Mouse (Mus musculus): Measurements from ENCODE around the gene Myl9. TPM values are rescaled to one million over a fixed set of nuclear protein-coding genes. Genes with fewer than 3 reads are reported as not detected.

The Myl9 gene
- polyA plus RNA-seq, 1 experiment, result 9.4 TPM

DNA sequence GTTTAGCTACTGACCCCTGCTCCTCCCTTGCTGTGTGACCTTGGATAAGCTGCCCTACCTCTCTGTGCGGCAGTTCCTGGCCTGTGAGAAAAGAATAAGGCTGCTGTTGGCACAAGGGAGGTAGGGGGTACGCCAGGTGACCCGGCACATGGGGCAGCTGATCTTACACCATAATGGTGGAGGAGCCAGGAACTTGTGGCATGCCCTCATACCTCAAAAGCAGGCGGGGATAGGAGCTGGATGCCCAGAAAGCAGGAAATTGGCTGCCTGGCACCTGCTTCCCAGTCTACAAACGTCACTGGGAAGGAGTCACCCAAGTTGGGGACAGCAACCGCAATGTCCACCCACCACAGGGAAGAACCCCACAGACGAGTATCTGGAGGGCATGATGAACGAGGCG is 4.9 kb downstream of the Myl9 start:
- Histone ChIP-seq H3K9ac (ENCODE audit: low read depth, poor library complexity, severe bottlenecking) (no peak overlapping the region), H3K27ac (ENCODE audit: insufficient read depth, low read length) (no peak overlapping the region), H3K4me3 (ENCODE audit: low read depth, low read length) (no peak overlapping the region), H3K36me3 (ENCODE audit: control insufficient read depth, insufficient read depth, low read length, poor library complexity, severe bottlenecking) (no peaks in the 10 kb centered on the region), H3K4me1 (ENCODE audit: control insufficient read depth, insufficient read depth, low read length) (peaks cover 3% of the 10 kb centered on the region), H3K27me3 (ENCODE audit: control insufficient read depth, insufficient read depth, low read length, poor library complexity, severe bottlenecking) (no peaks in the 10 kb centered on the region), H3K9me3 (replicated peaks; ENCODE audit: control insufficient read depth, insufficient read depth, low read length, poor library complexity, severe bottlenecking) (0 out of 2 replicates have a peak, but pooled peaks cover under 1% of the 10 kb centered on the region)
- TF ChIP-seq POLR2A (IDR thresholded peaks at IDR 0.05; ENCODE audit: insufficient read depth, low read length) (no peak), CTCF (IDR thresholded peaks at IDR 0.05; ENCODE audit: low read depth, low read length) (no peak), EP300 (IDR thresholded peaks at IDR 0.05; ENCODE audit: insufficient read depth, low read depth, low read length) (no peak)

DNA sequence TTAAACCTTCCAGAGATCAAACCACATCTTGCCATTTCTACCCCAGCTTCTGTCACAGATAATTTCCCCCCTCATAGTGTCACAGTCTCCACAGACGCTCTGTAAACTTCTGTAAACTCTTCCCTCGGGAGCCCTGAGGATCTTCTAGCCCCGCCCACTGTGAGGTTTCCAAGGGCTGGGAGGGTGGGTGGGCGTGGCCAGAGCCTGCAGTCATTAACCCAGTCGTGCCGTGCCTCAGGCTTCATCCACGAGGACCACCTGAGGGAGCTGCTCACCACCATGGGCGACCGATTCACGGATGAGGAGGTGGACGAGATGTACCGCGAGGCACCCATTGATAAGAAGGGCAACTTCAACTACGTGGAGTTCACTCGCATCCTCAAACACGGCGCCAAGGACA is 5.5 kb downstream of the Myl9 start:
- TF ChIP-seq EP300 (IDR thresholded peaks at IDR 0.05; ENCODE audit: insufficient read depth, low read depth, low read length) (no peak), POLR2A (IDR thresholded peaks at IDR 0.05; ENCODE audit: insufficient read depth, low read length) (no peak), CTCF (IDR thresholded peaks at IDR 0.05; ENCODE audit: low read depth, low read length) (no peak)
- no peak overlapping the region for H3K27ac ChIP-seq (ENCODE audit: insufficient read depth, low read length)
- peak overlapping the region; percentile 51 for H3K4me3 ChIP-seq (ENCODE audit: low read depth, low read length)
- no peaks in the 10 kb centered on the region for H3K36me3 ChIP-seq (ENCODE audit: control insufficient read depth, insufficient read depth, low read length, poor library complexity, severe bottlenecking)
- H3K9ac ChIP-seq (ENCODE audit: low read depth, poor library complexity, severe bottlenecking), result no peak overlapping the region
- H3K27me3 ChIP-seq (ENCODE audit: control insufficient read depth, insufficient read depth, low read length, poor library complexity, severe bottlenecking), result no peaks in the 10 kb centered on the region
- peaks cover 3% of the 10 kb centered on the region for H3K4me1 ChIP-seq (ENCODE audit: control insufficient read depth, insufficient read depth, low read length)
- peaks cover 5% of the 10 kb centered on the region for H3K9me3 ChIP-seq (replicated peaks; ENCODE audit: control insufficient read depth, insufficient read depth, low read length, poor library complexity, severe bottlenecking)

DNA sequence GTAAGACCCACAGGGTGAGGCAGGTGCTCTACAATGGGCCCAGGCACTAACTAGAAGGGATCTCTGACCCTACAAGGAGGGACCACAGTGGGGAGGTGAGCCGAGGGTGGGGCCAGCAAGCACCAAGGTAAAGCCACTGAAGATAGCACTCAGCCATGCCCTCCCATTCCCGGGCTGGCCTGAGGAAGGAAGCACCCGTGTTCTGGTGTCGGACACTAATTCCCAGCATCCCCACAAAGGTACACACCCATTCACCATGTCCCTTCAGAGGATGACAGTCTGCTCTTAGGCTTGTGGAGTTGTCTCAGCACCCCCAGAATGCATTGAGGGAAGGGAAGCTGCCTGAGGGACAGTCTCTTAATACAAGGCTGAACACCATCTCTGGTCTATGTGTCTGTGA is 6.1 kb downstream of the Myl9 start:
- H3K27ac ChIP-seq (ENCODE audit: insufficient read depth, low read length), result no peak overlapping the region
- TF ChIP-seq POLR2A (IDR thresholded peaks at IDR 0.05; ENCODE audit: insufficient read depth, low read length) (no peak), EP300 (IDR thresholded peaks at IDR 0.05; ENCODE audit: insufficient read depth, low read depth, low read length) (no peak), CTCF (IDR thresholded peaks at IDR 0.05; ENCODE audit: low read depth, low read length) (no peak)
- H3K9ac ChIP-seq (ENCODE audit: low read depth, poor library complexity, severe bottlenecking), result no peak overlapping the region
- no peaks in the 10 kb centered on the region for H3K36me3 ChIP-seq (ENCODE audit: control insufficient read depth, insufficient read depth, low read length, poor library complexity, severe bottlenecking)
- peaks cover 9% of the 10 kb centered on the region for H3K9me3 ChIP-seq (replicated peaks; ENCODE audit: control insufficient read depth, insufficient read depth, low read length, poor library complexity, severe bottlenecking)
- H3K4me1 ChIP-seq (ENCODE audit: control insufficient read depth, insufficient read depth, low read length), result peaks cover 3% of the 10 kb centered on the region
- H3K27me3 ChIP-seq (ENCODE audit: control insufficient read depth, insufficient read depth, low read length, poor library complexity, severe bottlenecking), result no peaks in the 10 kb centered on the region
- no peak overlapping the region; the same call in 1 of the 2 replicates for H3K4me3 ChIP-seq (ENCODE audit: low read depth, low read length)

DNA sequence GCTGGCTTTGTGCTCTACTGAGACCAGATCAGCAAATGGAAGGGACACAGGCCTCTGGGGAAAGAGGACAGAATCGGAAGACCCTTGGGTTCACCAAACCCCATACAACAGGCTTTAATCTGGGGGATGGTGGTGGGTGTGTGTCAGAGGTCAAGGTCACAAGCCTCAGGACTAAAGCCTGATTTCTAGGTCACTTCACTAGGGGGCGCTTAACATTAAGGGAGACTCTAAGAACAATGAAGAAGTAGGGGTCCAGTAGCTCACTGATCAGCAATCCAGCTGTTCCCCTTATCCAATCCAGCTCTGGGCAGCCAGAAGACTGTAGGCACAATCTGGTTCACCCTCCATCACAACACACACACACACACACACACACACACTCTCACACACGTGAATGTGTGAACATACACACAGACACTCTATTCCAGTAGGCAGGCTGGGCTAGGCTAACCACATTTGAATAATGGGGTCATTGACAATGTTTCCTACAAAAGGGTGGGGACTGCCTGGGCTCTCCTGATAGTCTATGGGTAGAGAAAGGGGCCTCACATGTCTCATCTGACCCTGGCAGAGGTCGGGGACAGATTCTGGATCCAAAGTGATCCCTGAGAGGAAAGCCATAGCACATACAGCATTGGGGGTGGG is 6.7 kb downstream of the Myl9 start:
- Histone ChIP-seq H3K27ac (ENCODE audit: insufficient read depth, low read length) (no peak overlapping the region), H3K9ac (ENCODE audit: low read depth, poor library complexity, severe bottlenecking) (no peak overlapping the region), H3K9me3 (replicated peaks; ENCODE audit: control insufficient read depth, insufficient read depth, low read length, poor library complexity, severe bottlenecking) (peaks cover 12% of the 10 kb centered on the region), H3K4me1 (ENCODE audit: control insufficient read depth, insufficient read depth, low read length) (peaks cover 3% of the 10 kb centered on the region), H3K4me3 (ENCODE audit: low read depth, low read length) (no peak overlapping the region), H3K36me3 (ENCODE audit: control insufficient read depth, insufficient read depth, low read length, poor library complexity, severe bottlenecking) (no peaks in the 10 kb centered on the region), H3K27me3 (ENCODE audit: control insufficient read depth, insufficient read depth, low read length, poor library complexity, severe bottlenecking) (no peaks in the 10 kb centered on the region)
- TF ChIP-seq EP300 (IDR thresholded peaks at IDR 0.05; ENCODE audit: insufficient read depth, low read depth, low read length) (no peak), CTCF (IDR thresholded peaks at IDR 0.05; ENCODE audit: low read depth, low read length) (no peak), POLR2A (IDR thresholded peaks at IDR 0.05; ENCODE audit: insufficient read depth, low read length) (no peak)

DNA sequence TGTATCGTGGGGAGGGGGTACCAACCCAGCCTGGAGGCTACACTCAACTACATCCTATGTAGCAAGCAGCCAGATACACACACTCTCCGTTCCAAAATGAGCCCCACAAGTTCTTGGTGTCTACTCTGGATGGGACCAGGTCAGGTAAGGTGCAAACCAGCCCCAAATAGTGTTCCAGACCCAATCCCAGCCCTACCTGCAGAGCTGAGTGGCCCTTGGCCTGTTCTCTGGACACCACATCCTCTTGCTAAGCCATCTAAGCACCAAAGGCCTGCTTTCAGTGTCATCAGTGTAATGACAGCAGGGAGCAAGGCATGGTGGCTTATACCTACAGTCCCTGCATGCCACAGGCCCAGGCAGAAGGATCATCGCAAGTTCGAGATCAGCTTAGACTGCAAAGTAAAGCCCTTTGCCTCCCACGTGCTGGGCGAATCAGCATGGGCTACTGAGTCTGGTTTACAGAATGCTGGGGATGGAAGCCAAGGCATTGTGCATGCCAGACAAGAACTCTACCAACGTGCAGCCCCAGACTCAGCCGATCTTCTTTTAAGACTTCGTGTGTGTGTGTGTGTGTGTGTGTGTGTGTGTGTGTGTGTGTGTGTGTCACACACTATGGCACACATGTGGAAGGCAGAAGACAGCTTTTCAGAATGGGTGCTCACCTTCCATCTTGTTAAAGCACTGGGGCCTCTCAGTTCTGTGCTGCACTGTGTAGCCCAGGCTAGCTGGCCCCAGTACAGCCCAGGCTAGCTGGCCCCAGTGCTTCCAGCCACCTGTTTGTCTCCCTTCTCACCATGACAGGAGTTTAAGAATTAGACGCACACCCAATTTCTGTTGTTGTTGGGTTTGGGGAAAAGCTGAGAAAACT is 7.5 kb downstream of the Myl9 start:
- Histone ChIP-seq H3K27ac (ENCODE audit: insufficient read depth, low read length) (no peak overlapping the region), H3K36me3 (ENCODE audit: control insufficient read depth, insufficient read depth, low read length, poor library complexity, severe bottlenecking) (no peaks in the 10 kb centered on the region), H3K9ac (ENCODE audit: low read depth, poor library complexity, severe bottlenecking) (no peak overlapping the region), H3K4me3 (ENCODE audit: low read depth, low read length) (no peak overlapping the region), H3K27me3 (ENCODE audit: control insufficient read depth, insufficient read depth, low read length, poor library complexity, severe bottlenecking) (no peaks in the 10 kb centered on the region), H3K9me3 (replicated peaks; ENCODE audit: control insufficient read depth, insufficient read depth, low read length, poor library complexity, severe bottlenecking) (peaks cover 12% of the 10 kb centered on the region), H3K4me1 (ENCODE audit: control insufficient read depth, insufficient read depth, low read length) (peaks cover 3% of the 10 kb centered on the region)
- TF ChIP-seq EP300 (IDR thresholded peaks at IDR 0.05; ENCODE audit: insufficient read depth, low read depth, low read length) (no peak), POLR2A (IDR thresholded peaks at IDR 0.05; ENCODE audit: insufficient read depth, low read length) (no peak), CTCF (IDR thresholded peaks at IDR 0.05; ENCODE audit: low read depth, low read length) (no peak)

DNA sequence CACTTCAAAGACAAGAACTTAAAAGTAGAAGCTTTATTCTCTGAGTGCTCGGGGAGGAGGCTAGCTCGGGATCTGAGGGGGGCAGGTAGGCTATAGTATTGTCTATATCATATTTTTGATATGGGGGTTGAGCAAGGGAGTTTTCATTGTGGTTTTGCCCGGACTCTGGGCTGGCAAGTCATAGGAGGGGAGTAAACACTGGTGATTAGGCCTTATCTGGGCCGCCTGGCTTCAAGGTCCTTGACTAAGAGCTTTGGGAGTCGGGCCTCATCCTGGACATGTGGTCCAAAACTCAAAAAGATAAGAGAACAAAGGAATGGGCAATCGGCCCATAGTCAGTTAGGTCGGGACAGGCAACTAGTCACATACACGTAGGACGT is 8.1 kb downstream of the Myl9 start:
- H3K27ac ChIP-seq (ENCODE audit: insufficient read depth, low read length), result no peak overlapping the region
- no peak overlapping the region for H3K9ac ChIP-seq (ENCODE audit: low read depth, poor library complexity, severe bottlenecking)
- H3K9me3 ChIP-seq (replicated peaks; ENCODE audit: control insufficient read depth, insufficient read depth, low read length, poor library complexity, severe bottlenecking), result peaks cover 12% of the 10 kb centered on the region
- no peak overlapping the region for H3K4me3 ChIP-seq (ENCODE audit: low read depth, low read length)
- TF ChIP-seq CTCF (IDR thresholded peaks at IDR 0.05; ENCODE audit: low read depth, low read length) (no peak), EP300 (IDR thresholded peaks at IDR 0.05; ENCODE audit: insufficient read depth, low read depth, low read length) (no peak), POLR2A (IDR thresholded peaks at IDR 0.05; ENCODE audit: insufficient read depth, low read length) (no peak)
- no peaks in the 10 kb centered on the region for H3K27me3 ChIP-seq (ENCODE audit: control insufficient read depth, insufficient read depth, low read length, poor library complexity, severe bottlenecking)
- peaks cover 3% of the 10 kb centered on the region for H3K4me1 ChIP-seq (ENCODE audit: control insufficient read depth, insufficient read depth, low read length)
- no peaks in the 10 kb centered on the region for H3K36me3 ChIP-seq (ENCODE audit: control insufficient read depth, insufficient read depth, low read length, poor library complexity, severe bottlenecking)
